11 mouse cellular contexts compared by ENCODE assay signal in the genomic region with DNA sequence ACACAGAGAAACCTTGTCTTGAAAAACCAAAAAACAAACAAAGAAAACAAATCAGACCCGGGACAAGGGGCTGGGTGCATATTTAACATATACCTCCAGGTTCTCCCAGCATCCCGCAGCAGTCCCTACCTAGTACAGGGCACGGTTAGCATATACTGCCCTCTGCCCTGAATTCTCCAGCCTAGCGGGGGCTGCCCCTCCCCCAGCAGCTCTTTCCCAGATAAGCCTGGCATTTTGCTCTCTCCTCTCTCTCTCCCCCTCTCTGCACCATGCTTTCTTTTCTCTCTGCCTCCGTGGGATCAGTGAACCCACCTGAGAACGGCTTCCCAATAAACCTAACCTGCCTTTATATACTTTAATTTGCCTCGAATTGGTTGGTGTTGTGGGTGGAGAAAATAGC. TPM values are rescaled to one million over a fixed set of nuclear protein-coding genes. Genes with fewer than 3 reads are reported as not detected.
A peak's percentile ranks its signal among the peaks of the same experiment; 100 is the strongest.
DNase-seq lines count a peak whose midpoint lies in the region; ATAC-seq lines count a peak whose summit lies in the region.
"Had no signal": no experiment of that assay in that cellular context is flagged by ENCODE, and none has a peak within 500 bp of the region (broad histone marks: within the 10 kb centered on the region; RNA-seq: fewer than 3 reads in every experiment).

No protein-coding gene starts in this region.

- intact Hi-C loops in heart, postnatal 14 days (cut with DNase I): no loop called here

- peak overlapping the region; percentile 4; the same call in 1 of the 2 replicates for H3K9ac ChIP-seq in lung, embryonic 15.5 days
- 0 out of 2 replicates have a peak overlapping the region, but pooled peaks have one; percentile 24 for H3K9ac ChIP-seq in hindbrain, embryonic 13.5 days
- H3K9ac ChIP-seq in neural tube, embryonic 15.5 days (replicated peaks): no peak overlapping the region

- no peaks in the 10 kb centered on the region for H3K36me3 ChIP-seq in heart, embryonic 10.5 days
- no peaks in the 10 kb centered on the region for H3K36me3 ChIP-seq in lung, embryonic 15.5 days
- H3K36me3 ChIP-seq in hindbrain, embryonic 13.5 days: no peaks in the 10 kb centered on the region
- no peaks in the 10 kb centered on the region for H3K36me3 ChIP-seq in neural tube, embryonic 15.5 days

- peak; percentile 72 for DNase-seq in heart, embryonic 10.5 days (ENCODE audit: low spot score)
- no peak for DNase-seq in heart, postnatal 14 days
- DNase-seq in lung, postnatal 10 days: no peak
- no peak for DNase-seq in urinary bladder, postnatal 36 days (ENCODE audit: low spot score in 2 of 2)
- no peak for DNase-seq in thymus, postnatal 4 days
- DNase-seq: cerebellum, adult 11 months had no signal

- H3K9me3 ChIP-seq in heart, embryonic 10.5 days: no peaks in the 10 kb centered on the region
- no peaks in the 10 kb centered on the region for H3K9me3 ChIP-seq in lung, embryonic 15.5 days
- H3K9me3 ChIP-seq in hindbrain, embryonic 13.5 days: no peaks in the 10 kb centered on the region
- no peaks in the 10 kb centered on the region for H3K9me3 ChIP-seq in neural tube, embryonic 15.5 days (replicated peaks)

- 27% methylated on average over 7 of the region's 7 CpGs for WGBS in heart, embryonic 10.5 days
- 30% methylated on average over 7 of the region's 7 CpGs for WGBS in lung, embryonic 15.5 days
- 55% methylated on average over 7 of the region's 7 CpGs for WGBS in hindbrain, embryonic 13.5 days
- WGBS in neural tube, embryonic 15.5 days: 56% methylated on average over 7 of the region's 7 CpGs

- H3K27me3 ChIP-seq in heart, embryonic 10.5 days (ENCODE audit: insufficient read depth, poor library complexity, severe bottlenecking): no peaks in the 10 kb centered on the region
- no peaks in the 10 kb centered on the region for H3K27me3 ChIP-seq in lung, embryonic 15.5 days
- no peaks in the 10 kb centered on the region for H3K27me3 ChIP-seq in hindbrain, embryonic 13.5 days
- H3K27me3 ChIP-seq in neural tube, embryonic 15.5 days (replicated peaks): no peaks in the 10 kb centered on the region

- H3K4me1 ChIP-seq in heart, embryonic 10.5 days: peaks cover 40% of the 10 kb centered on the region
- H3K4me1 ChIP-seq in lung, embryonic 15.5 days: peaks cover 55% of the 10 kb centered on the region
- H3K4me1 ChIP-seq in hindbrain, embryonic 13.5 days (replicated peaks): peaks cover 9% of the 10 kb centered on the region
- peaks cover 17% of the 10 kb centered on the region for H3K4me1 ChIP-seq in neural tube, embryonic 15.5 days

- ATAC-seq in lung, embryonic 15.5 days (ENCODE audit: borderline replicate concordance, extremely low read depth, low FRiP score, low TSS enrichment): no peak
- no peak for ATAC-seq in hindbrain, embryonic 13.5 days (ENCODE audit: low FRiP score)
- no peak for ATAC-seq in neural tube, embryonic 15.5 days (ENCODE audit: low FRiP score)
- ATAC-seq: CD4-positive, CD25-positive, alpha-beta regulatory T cell, adult 4 months had no signal

- H3K4me3 ChIP-seq in heart, embryonic 10.5 days: peak overlapping the region; percentile 8; the same call in 1 of the 2 replicates
- no peak overlapping the region for H3K4me3 ChIP-seq in lung, embryonic 15.5 days
- no peak overlapping the region for H3K4me3 ChIP-seq in hindbrain, embryonic 13.5 days
- H3K4me3 ChIP-seq in neural tube, embryonic 15.5 days (replicated peaks): no peak overlapping the region

- H3K4me2 ChIP-seq in lung, embryonic 15.5 days: no peak overlapping the region
- no peak overlapping the region for H3K4me2 ChIP-seq in hindbrain, embryonic 13.5 days
- no peak overlapping the region for H3K4me2 ChIP-seq in neural tube, embryonic 15.5 days

- peak overlapping the region; percentile 81 for H3K27ac ChIP-seq in heart, embryonic 10.5 days
- H3K27ac ChIP-seq in lung, embryonic 15.5 days: peak overlapping the region; percentile 96
- H3K27ac ChIP-seq in hindbrain, embryonic 13.5 days: no peak overlapping the region
- 0 out of 2 replicates have a peak overlapping the region, but pooled peaks have one; percentile 30 for H3K27ac ChIP-seq in neural tube, embryonic 15.5 days (replicated peaks)

RNA-seq across cellular contexts. Expression of gene Bsg, which starts 3.6 kb away (rescaled TPM):
- polyA plus RNA-seq in heart, embryonic 10.5 days (2016; fragmentation: Nextera tagmentation; extraction: Ambion mirVana): 1,251 and 1,319 TPM in 2 replicates
- total RNA-seq in heart, postnatal 14 days (2021): 1,000 to 10,000 TPM; 1,285 to 1,330 TPM
- 1,102 and 1,152 TPM in 2 replicates for polyA plus RNA-seq in lung, embryonic 15.5 days (2015; fragmentation: Nextera tagmentation; extraction: Ambion mirVana)
- polyA plus RNA-seq in hindbrain, embryonic 13.5 days (2015; fragmentation: Nextera tagmentation; extraction: Ambion mirVana): 690 and 717 TPM in 2 replicates
- polyA plus RNA-seq in neural tube, embryonic 15.5 days (2015; fragmentation: Nextera tagmentation; extraction: Ambion mirVana): 958 and 1,001 TPM in 2 replicates

RNA-seq across cellular contexts. Expression of gene Gzmm, which starts 11.9 kb away (rescaled TPM):
- 0.46 and 0.54 TPM in 2 replicates for polyA plus RNA-seq in heart, embryonic 10.5 days (2016; fragmentation: Nextera tagmentation; extraction: Ambion mirVana)
- 1 to 10 TPM; 4.5 to 5.4 TPM for total RNA-seq in heart, postnatal 14 days (2021)
- polyA plus RNA-seq in lung, embryonic 15.5 days (2015; fragmentation: Nextera tagmentation; extraction: Ambion mirVana): 0.86 and 0.89 TPM in 2 replicates
- 1.1 and 1.4 TPM in 2 replicates for polyA plus RNA-seq in hindbrain, embryonic 13.5 days (2015; fragmentation: Nextera tagmentation; extraction: Ambion mirVana)
- 1.1 TPM in 2 replicates for polyA plus RNA-seq in neural tube, embryonic 15.5 days (2015; fragmentation: Nextera tagmentation; extraction: Ambion mirVana)

RNA-seq across cellular contexts. Expression of gene Hcn2, which starts 15.8 kb away (rescaled TPM):
- not detected in 2 replicates for polyA plus RNA-seq in heart, embryonic 10.5 days (2016; fragmentation: Nextera tagmentation; extraction: Ambion mirVana)
- 10 to 100 TPM; 35.7 to 38.7 TPM for total RNA-seq in heart, postnatal 14 days (2021)
- polyA plus RNA-seq in lung, embryonic 15.5 days (2015; fragmentation: Nextera tagmentation; extraction: Ambion mirVana): 0.05 and 0.10 TPM in 2 replicates
- polyA plus RNA-seq in hindbrain, embryonic 13.5 days (2015; fragmentation: Nextera tagmentation; extraction: Ambion mirVana): 0.43 and 0.64 TPM in 2 replicates
- polyA plus RNA-seq in neural tube, embryonic 15.5 days (2015; fragmentation: Nextera tagmentation; extraction: Ambion mirVana): 2.0 and 3.0 TPM in 2 replicates
- polyA plus RNA-seq: CD4-positive, CD25-positive, alpha-beta regulatory T cell, adult 4 months; limb, embryonic 11.5 days had no signal

RNA-seq across cellular contexts. Expression of gene Cdc34, which starts 18.7 kb away (rescaled TPM):
- polyA plus RNA-seq in heart, embryonic 10.5 days (2016; fragmentation: Nextera tagmentation; extraction: Ambion mirVana): 188 and 215 TPM in 2 replicates
- 100 to 1,000 TPM; 158 to 159 TPM for total RNA-seq in heart, postnatal 14 days (2021)
- polyA plus RNA-seq in lung, embryonic 15.5 days (2015; fragmentation: Nextera tagmentation; extraction: Ambion mirVana): 79.5 and 82.0 TPM in 2 replicates
- 92.7 and 100 TPM in 2 replicates for polyA plus RNA-seq in hindbrain, embryonic 13.5 days (2015; fragmentation: Nextera tagmentation; extraction: Ambion mirVana)
- 83.0 and 83.4 TPM in 2 replicates for polyA plus RNA-seq in neural tube, embryonic 15.5 days (2015; fragmentation: Nextera tagmentation; extraction: Ambion mirVana)

RNA-seq across cellular contexts. Expression of gene Tpgs1, which starts 31.5 kb away (rescaled TPM):
- polyA plus RNA-seq in heart, embryonic 10.5 days (2016; fragmentation: Nextera tagmentation; extraction: Ambion mirVana): 52.3 and 59.4 TPM in 2 replicates
- 10 to 100 TPM; 21.7 to 23.0 TPM for total RNA-seq in heart, postnatal 14 days (2021)
- polyA plus RNA-seq in lung, embryonic 15.5 days (2015; fragmentation: Nextera tagmentation; extraction: Ambion mirVana): 61.7 and 65.9 TPM in 2 replicates
- polyA plus RNA-seq in hindbrain, embryonic 13.5 days (2015; fragmentation: Nextera tagmentation; extraction: Ambion mirVana): 86.5 and 93.4 TPM in 2 replicates
- 109 and 115 TPM in 2 replicates for polyA plus RNA-seq in neural tube, embryonic 15.5 days (2015; fragmentation: Nextera tagmentation; extraction: Ambion mirVana)
